Mouse (Mus musculus): ENCODE measurements at regions not wholly inside any gene's neighbourhood (a gene's known extent, or its start where the extent isn't known, plus 50 kb on each side); places are given as distances from the start of the nearest gene placed in this dataset.

GRCm38 (mm10) chr1:121096551-121097550, 235.5 kb downstream of the Insig2 start:
- TF ChIP-seq CTCF (IDR thresholded peaks at IDR 0.05; ENCODE audit: extremely low read depth, insufficient read length, insufficient replicate concordance, low read depth, low read length) (no peak), POLR2A (IDR thresholded peaks at IDR 0.05; ENCODE audit: low read depth, low read length) (no peak)

Measured in small intestine, adult 2 months (tissue).